Mouse (Mus musculus): ENCODE measurements at regions not wholly inside any gene's neighbourhood (a gene's known extent, or its start where the extent isn't known, plus 50 kb on each side); places are given as distances from the start of the nearest gene placed in this dataset.

DNA sequence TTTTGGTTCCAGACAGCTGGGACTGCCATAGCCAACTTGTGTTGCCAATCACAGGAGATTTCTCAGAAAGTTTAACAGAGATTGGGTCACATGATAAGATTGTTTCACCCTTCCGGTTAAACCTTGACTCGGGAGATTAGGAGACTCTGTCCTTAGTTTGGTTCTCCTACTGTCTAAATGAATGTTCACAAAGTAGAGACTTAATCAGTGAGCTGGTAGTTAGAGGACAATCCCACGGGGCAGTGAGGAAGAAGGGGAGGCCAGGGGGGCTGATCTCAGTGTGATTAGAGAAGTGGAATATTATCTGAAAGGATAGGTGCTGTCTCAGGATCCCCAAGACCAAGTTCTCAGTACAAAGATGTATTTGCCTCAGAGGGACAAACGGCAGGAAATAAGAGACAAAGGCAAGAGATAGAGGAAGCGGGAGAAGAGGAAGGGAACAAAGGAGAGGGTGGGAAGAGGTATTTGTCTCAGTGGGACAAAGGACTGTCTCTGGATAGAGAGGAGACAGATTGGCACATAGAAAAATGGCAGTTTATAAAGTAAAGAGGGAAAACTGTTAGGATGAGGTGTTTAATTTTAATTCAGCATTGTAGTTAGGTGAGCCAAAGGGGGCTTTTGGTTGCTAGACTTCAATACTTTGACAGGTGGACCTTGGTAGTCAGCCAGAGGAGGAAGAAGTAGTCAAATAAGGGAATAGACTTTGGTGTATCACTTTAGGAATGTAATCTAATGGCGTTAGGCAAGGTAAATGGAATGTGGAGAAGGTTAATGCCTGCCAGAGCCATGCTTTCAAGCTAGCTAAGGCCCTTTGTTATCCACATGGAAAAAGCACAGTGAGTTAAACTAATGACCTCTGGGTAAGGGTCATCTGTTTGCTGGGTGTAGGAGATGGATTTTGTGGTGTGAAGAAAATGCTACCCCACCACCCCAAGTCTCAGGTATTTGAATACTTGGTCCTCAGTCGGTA, 110.2 kb upstream of the Zfp648 start:
- Histone ChIP-seq H3K36me3 (no peaks in the 10 kb centered on the region), H3K27me3 (replicated peaks) (no peaks in the 10 kb centered on the region), H3K9me3 (replicated peaks) (no peaks in the 10 kb centered on the region), H3K9ac (replicated peaks) (no peak overlapping the region), H3K27ac (replicated peaks) (no peak overlapping the region), H3K4me2 (no peak overlapping the region), H3K4me1 (no peaks in the 10 kb centered on the region), H3K4me3 (replicated peaks) (no peak overlapping the region)
- no peak for ATAC-seq (ENCODE audit: low FRiP score)
- WGBS, result 66% methylated on average over 7 of the region's 7 CpGs

DNA sequence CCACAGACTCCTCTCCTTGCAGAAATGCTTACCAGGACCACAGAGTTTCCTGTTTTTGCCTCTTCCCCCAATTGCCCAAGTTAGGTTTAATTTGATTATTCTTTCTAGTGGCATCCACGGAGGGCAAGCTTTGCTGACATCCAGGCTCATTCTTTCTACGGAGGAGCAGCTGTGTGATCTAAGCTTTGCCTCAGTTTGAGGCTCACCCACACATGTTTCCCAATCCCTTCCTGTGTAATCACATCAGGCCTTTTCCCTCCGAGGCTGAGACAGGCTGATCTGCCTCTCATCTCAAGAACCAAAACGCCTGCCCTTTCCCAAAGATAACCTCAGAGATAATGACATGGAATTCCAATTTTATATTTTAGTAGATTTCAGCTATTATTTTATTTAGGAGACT, 107.4 kb upstream of the Zfp648 start:
- H3K4me3 ChIP-seq (replicated peaks), result no peak overlapping the region
- ATAC-seq (ENCODE audit: low FRiP score), result no peak
- no peaks in the 10 kb centered on the region for H3K9me3 ChIP-seq (replicated peaks)
- no peaks in the 10 kb centered on the region for H3K36me3 ChIP-seq
- H3K27ac ChIP-seq (replicated peaks), result no peak overlapping the region
- 88% methylated on average over 4 of the region's 4 CpGs for WGBS
- H3K27me3 ChIP-seq (replicated peaks), result no peaks in the 10 kb centered on the region
- H3K4me1 ChIP-seq, result no peaks in the 10 kb centered on the region
- no peak overlapping the region for H3K4me2 ChIP-seq
- H3K9ac ChIP-seq (replicated peaks), result no peak overlapping the region

DNA sequence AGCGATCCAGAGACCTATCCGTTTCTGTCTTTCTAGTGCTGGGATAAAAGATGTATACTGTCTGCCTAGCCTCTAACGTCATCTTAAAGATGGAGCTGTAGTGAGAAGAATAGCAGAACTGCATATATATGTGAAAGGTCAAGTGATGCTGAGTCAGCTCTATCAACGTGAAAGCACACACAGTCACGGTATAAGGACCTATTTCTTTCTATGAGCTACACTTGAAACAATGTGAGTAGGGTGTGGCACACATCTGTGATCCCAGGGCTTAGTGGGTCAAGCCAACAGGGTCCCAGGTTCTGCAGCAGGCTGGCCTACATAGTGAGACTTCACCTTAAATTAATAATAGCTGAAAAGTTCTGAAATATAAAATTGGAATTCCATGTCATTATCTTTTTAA, 106.6 kb upstream of the Zfp648 start:
- Histone ChIP-seq H3K4me2 (no peak overlapping the region), H3K36me3 (no peaks in the 10 kb centered on the region), H3K27me3 (replicated peaks) (no peaks in the 10 kb centered on the region), H3K4me3 (replicated peaks) (no peak overlapping the region), H3K4me1 (no peaks in the 10 kb centered on the region), H3K27ac (replicated peaks) (no peak overlapping the region), H3K9ac (replicated peaks) (no peak overlapping the region), H3K9me3 (replicated peaks) (no peaks in the 10 kb centered on the region)
- no peak for ATAC-seq (ENCODE audit: low FRiP score)
- 82% methylated on average over 5 of the region's 5 CpGs for WGBS

DNA sequence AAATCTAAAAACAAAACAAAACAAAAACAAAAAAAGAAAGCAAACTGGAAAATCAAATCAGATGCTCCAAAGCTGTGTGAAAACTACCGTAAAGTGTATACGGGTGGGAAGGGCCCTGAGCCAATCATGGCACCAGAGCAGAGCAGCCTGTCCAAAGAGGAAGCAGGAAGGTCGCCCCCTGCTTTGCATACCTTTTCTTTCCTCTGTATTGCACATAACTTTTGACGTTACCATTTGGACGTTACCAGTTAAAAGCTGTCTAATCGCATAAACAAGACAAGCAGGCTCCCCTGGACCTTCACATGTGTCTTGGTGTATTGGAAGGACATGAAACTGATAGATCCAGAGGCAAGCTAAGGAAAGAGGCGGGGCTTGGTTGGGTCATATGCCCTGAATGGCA, 104.9 kb upstream of the Zfp648 start:
- Histone ChIP-seq H3K36me3 (no peaks in the 10 kb centered on the region), H3K4me3 (replicated peaks) (no peak overlapping the region), H3K27ac (replicated peaks) (no peak overlapping the region), H3K9me3 (replicated peaks) (no peaks in the 10 kb centered on the region), H3K4me1 (no peaks in the 10 kb centered on the region), H3K4me2 (no peak overlapping the region), H3K27me3 (replicated peaks) (no peaks in the 10 kb centered on the region), H3K9ac (replicated peaks) (no peak overlapping the region)
- ATAC-seq (ENCODE audit: low FRiP score), result no peak
- 83% methylated on average over 7 of the region's 7 CpGs for WGBS

DNA sequence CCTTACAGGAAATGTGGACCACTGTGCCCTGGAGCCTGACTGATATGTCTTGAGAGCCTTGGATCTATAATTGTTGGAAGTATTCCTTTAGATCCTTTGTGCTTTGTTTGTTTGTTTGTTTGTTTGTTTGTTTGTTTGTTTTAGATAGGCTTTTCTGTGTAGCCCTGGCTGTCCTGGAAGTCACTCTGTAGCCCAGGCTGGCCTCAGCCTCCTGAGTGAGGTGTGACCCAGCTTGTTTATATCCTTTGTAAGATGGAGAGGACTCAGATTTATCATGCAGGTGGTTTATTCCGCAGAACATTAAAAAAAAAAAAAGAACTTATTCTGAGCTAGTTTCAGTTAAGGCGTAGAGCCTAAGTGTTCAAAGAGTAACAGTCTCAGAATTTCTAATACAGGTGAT, 104.1 kb upstream of the Zfp648 start:
- no peak for ATAC-seq (ENCODE audit: low FRiP score)
- Histone ChIP-seq H3K4me2 (no peak overlapping the region), H3K27ac (replicated peaks) (no peak overlapping the region), H3K27me3 (replicated peaks) (no peaks in the 10 kb centered on the region), H3K9ac (replicated peaks) (no peak overlapping the region), H3K36me3 (no peaks in the 10 kb centered on the region), H3K4me3 (replicated peaks) (no peak overlapping the region), H3K9me3 (replicated peaks) (no peaks in the 10 kb centered on the region), H3K4me1 (no peaks in the 10 kb centered on the region)
- 97% methylated on average over 2 of the region's 2 CpGs for WGBS

DNA sequence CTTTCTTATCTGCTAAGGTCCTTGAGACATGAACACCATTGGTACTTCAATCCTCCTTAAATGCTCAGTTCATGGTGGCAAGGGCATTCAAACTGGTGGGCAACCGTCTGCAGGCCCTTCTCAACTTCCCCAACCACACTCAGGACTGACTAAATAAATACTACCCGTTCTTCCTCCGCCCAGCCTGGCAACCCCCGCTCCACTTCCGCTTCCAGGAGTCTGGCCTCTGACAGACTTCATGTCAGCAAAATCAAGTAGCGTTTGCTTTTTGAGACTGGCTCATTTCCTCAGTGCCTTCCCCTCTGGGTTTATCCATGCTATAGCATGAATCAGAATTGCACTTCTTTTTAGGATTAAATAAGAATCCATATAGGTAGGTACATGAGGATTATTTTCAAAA, 103.3 kb upstream of the Zfp648 start:
- H3K4me1 ChIP-seq, result peaks cover 2% of the 10 kb centered on the region
- H3K27ac ChIP-seq (replicated peaks), result no peak overlapping the region
- no peaks in the 10 kb centered on the region for H3K36me3 ChIP-seq
- H3K27me3 ChIP-seq (replicated peaks), result no peaks in the 10 kb centered on the region
- WGBS, result 68% methylated on average over 6 of the region's 6 CpGs
- no peak overlapping the region for H3K4me2 ChIP-seq
- H3K4me3 ChIP-seq (replicated peaks), result no peak overlapping the region
- H3K9ac ChIP-seq (replicated peaks), result no peak overlapping the region
- H3K9me3 ChIP-seq (replicated peaks), result no peaks in the 10 kb centered on the region
- no peak for ATAC-seq (ENCODE audit: low FRiP score)

DNA sequence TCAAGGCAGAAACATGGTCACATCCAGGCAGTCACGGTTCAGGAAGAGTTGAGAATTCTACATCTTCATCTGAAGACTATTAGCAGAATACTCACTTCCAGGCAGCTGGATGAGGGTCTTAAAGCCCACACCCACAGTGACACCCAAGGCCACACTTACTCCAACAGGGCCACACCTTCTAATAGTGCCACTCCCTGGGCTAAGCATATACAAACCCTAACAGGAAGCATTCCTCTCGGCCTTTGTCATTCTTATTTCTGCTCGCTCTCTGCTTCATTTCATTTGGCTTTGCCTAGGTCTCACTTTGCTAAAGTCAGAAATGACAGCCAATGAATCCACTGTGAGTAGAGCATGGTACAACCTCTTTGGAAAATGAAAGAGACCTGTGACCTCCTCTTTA, 100.4 kb upstream of the Zfp648 start:
- no peaks in the 10 kb centered on the region for H3K9me3 ChIP-seq (replicated peaks)
- H3K27me3 ChIP-seq (replicated peaks), result no peaks in the 10 kb centered on the region
- H3K4me3 ChIP-seq (replicated peaks), result no peak overlapping the region
- H3K27ac ChIP-seq (replicated peaks), result no peak overlapping the region
- 91% methylated on average over 3 of the region's 3 CpGs for WGBS
- peaks cover 6% of the 10 kb centered on the region for H3K4me1 ChIP-seq
- no peak overlapping the region for H3K9ac ChIP-seq (replicated peaks)
- H3K36me3 ChIP-seq, result no peaks in the 10 kb centered on the region
- ATAC-seq (ENCODE audit: low FRiP score), result no peak
- H3K4me2 ChIP-seq, result no peak overlapping the region

DNA sequence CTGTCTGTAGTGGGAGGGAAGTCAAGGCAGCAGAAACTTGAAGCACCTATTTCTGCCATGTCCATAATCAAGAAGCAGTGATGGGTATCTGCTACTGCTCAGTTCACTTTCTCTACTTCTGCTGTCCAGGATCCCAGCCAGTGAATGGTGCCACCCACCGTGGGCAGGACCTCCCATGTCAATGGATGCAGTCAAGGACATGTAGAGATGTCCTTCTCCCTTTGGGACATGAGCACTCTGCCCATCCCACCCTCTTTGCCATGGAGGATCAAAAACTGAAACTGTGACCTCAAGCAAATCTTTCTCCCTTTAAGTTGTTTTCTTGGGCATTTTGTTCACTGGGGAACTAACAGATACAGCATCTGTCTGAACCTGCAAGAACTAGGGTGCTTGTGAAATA, 99.6 kb upstream of the Zfp648 start:
- H3K36me3 ChIP-seq, result no peaks in the 10 kb centered on the region
- no peak overlapping the region for H3K9ac ChIP-seq (replicated peaks)
- peaks cover 6% of the 10 kb centered on the region for H3K4me1 ChIP-seq
- 82% methylated on average over 1 of the region's 1 CpGs for WGBS
- H3K27ac ChIP-seq (replicated peaks), result no peak overlapping the region
- no peak overlapping the region for H3K4me3 ChIP-seq (replicated peaks)
- no peak for ATAC-seq (ENCODE audit: low FRiP score)
- H3K9me3 ChIP-seq (replicated peaks), result no peaks in the 10 kb centered on the region
- no peaks in the 10 kb centered on the region for H3K27me3 ChIP-seq (replicated peaks)
- no peak overlapping the region for H3K4me2 ChIP-seq

DNA sequence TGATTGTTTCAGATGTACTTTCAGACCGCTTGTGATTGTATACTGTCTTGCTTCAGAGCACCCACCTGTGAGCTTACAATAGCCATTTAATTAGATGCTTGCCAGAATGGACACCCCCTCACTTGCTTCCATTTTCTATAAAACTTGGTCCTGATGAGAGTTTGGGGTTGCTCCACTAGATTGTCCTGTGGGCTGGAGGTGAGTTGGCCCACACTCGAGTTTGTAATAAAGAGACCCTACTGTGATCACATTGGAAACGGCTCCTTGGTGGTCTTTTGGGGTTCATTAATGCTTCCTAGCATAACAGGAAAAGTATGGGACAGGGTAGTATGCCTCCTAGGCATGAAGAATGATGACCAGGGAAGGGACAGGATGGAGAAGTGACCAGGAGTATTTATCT, 98.8 kb upstream of the Zfp648 start:
- no peaks in the 10 kb centered on the region for H3K36me3 ChIP-seq
- no peak overlapping the region for H3K4me3 ChIP-seq (replicated peaks)
- WGBS, result 67% methylated on average over 3 of the region's 3 CpGs
- H3K4me1 ChIP-seq, result peaks cover 6% of the 10 kb centered on the region
- no peak overlapping the region for H3K9ac ChIP-seq (replicated peaks)
- H3K27me3 ChIP-seq (replicated peaks), result no peaks in the 10 kb centered on the region
- H3K4me2 ChIP-seq, result no peak overlapping the region
- H3K9me3 ChIP-seq (replicated peaks), result no peaks in the 10 kb centered on the region
- H3K27ac ChIP-seq (replicated peaks), result 0 out of 2 replicates have a peak overlapping the region, but pooled peaks have one; percentile 66
- ATAC-seq (ENCODE audit: low FRiP score), result no peak

DNA sequence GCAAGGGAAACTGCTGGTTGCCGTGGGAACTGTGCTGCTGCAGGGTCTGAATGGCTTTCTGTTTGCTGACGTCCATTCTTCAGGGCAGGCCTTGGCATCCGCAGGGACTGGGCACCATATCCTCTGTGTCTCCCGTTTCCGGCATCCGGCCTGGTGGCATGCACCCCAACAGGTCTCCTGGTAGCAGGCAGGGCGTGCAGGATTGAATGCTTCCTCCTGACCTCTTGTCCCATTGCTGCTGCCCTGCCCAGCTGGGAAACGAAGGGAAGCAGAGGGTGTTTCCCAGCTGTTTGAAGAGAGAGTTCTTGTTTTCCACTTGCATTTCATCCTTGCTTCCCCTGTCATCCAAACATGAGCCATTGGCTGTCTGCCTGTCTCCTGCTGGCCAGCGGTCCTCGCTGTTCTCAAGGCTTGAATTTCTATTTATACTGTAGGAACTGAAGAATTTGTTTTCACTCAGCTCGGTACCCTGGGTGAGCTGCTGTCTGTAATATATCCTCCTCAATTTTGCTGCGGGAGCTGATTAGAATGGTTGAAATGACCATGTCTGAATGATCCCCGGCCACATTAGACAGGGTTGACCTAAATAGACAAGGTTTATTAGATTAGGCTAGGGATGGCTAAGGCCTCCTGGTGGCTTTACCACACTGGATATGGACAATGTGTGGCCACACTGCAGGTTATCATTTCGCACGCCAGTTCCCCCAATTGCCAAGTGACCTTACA, 98.0 kb upstream of the Zfp648 start:
- WGBS, result 31% methylated on average over 15 of the region's 15 CpGs
- H3K4me1 ChIP-seq, result peaks cover 6% of the 10 kb centered on the region
- no peaks in the 10 kb centered on the region for H3K36me3 ChIP-seq
- peak; percentile 94 for ATAC-seq (ENCODE audit: low FRiP score)
- H3K4me2 ChIP-seq, result peak overlapping the region; percentile 13; the same call in 1 of the 2 replicates
- no peak overlapping the region for H3K9ac ChIP-seq (replicated peaks)
- no peaks in the 10 kb centered on the region for H3K9me3 ChIP-seq (replicated peaks)
- no peaks in the 10 kb centered on the region for H3K27me3 ChIP-seq (replicated peaks)
- H3K27ac ChIP-seq (replicated peaks), result peak overlapping the region; percentile 66
- H3K4me3 ChIP-seq (replicated peaks), result no peak overlapping the region

DNA sequence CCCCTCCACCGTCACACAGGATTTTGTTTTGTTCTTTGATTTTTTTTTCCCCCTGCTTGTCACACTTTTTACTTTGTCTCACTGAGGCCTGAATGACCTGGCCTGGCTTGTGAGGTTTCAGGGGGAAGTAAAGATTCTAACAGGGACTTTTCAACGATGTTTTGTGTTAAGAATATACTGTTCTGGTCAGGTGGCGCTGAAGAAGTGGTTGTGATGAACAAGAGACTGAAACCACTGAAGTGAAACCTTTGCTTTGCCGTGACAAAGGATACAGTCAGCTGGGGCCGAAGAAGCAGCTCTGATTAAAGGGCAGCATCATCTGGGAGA, 97.4 kb upstream of the Zfp648 start:
- H3K4me3 ChIP-seq (replicated peaks), result no peak overlapping the region
- peak overlapping the region; percentile 66 for H3K27ac ChIP-seq (replicated peaks)
- H3K27me3 ChIP-seq (replicated peaks), result no peaks in the 10 kb centered on the region
- no peak overlapping the region for H3K4me2 ChIP-seq
- WGBS, result 46% methylated on average over 5 of the region's 5 CpGs
- no peak for ATAC-seq (ENCODE audit: low FRiP score)
- no peaks in the 10 kb centered on the region for H3K36me3 ChIP-seq
- no peak overlapping the region for H3K9ac ChIP-seq (replicated peaks)
- no peaks in the 10 kb centered on the region for H3K9me3 ChIP-seq (replicated peaks)
- peaks cover 6% of the 10 kb centered on the region for H3K4me1 ChIP-seq

DNA sequence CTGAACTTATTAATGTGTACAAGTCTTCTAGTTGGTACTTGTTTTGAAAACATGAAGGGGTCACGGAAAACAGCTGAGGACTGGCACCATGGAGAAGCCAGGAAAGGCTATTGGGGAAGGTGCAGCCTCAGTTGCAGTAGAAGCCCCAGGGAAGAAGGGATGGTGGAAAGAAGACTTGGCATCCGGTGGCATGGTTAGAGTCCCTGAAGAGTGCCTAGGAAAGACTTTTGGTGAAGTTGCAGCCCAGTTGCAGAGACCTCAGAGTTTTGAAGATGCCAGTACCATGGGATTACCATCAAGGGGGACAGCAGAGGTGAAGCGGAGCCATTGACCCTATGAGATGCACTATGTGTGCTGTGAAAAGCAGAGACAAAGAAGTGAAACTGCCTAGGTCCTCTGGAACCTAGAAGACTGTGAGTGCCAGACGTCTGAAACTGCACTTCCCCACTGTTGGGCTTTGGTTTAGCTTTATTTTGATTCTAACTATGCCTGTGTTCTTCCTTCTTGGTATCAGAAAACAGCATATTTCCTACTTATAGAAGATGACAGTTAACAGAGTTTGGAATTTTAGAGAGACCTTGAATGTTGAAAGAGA, 96.9 kb upstream of the Zfp648 start:
- no peak overlapping the region for H3K4me2 ChIP-seq
- ATAC-seq (ENCODE audit: low FRiP score), result no peak
- H3K27ac ChIP-seq (replicated peaks), result peak overlapping the region; percentile 66
- no peaks in the 10 kb centered on the region for H3K27me3 ChIP-seq (replicated peaks)
- no peak overlapping the region for H3K9ac ChIP-seq (replicated peaks)
- H3K4me3 ChIP-seq (replicated peaks), result no peak overlapping the region
- peaks cover 6% of the 10 kb centered on the region for H3K4me1 ChIP-seq
- H3K36me3 ChIP-seq, result no peaks in the 10 kb centered on the region
- no peaks in the 10 kb centered on the region for H3K9me3 ChIP-seq (replicated peaks)
- 86% methylated on average over 4 of the region's 4 CpGs for WGBS

Data from neural tube, embryonic 15.5 days (tissue).